Mouse (Mus musculus) cerebellum, postnatal 14 days (tissue): ENCODE data around the gene Neurl2.
"Not testable (repeated sequence)": the region's sequence is repeated elsewhere in the genome, so short reads cannot be mapped to it uniquely, and the experiment has no call there.

ENCODE experiments used
- DNase-seq, 2 experiments: peaks; one replicate each; pipeline ENCODE4 v3.0.0; 2021; ENCODE audit warnings: mixed read lengths in 2 of 2

The Neurl2 gene

DNA sequence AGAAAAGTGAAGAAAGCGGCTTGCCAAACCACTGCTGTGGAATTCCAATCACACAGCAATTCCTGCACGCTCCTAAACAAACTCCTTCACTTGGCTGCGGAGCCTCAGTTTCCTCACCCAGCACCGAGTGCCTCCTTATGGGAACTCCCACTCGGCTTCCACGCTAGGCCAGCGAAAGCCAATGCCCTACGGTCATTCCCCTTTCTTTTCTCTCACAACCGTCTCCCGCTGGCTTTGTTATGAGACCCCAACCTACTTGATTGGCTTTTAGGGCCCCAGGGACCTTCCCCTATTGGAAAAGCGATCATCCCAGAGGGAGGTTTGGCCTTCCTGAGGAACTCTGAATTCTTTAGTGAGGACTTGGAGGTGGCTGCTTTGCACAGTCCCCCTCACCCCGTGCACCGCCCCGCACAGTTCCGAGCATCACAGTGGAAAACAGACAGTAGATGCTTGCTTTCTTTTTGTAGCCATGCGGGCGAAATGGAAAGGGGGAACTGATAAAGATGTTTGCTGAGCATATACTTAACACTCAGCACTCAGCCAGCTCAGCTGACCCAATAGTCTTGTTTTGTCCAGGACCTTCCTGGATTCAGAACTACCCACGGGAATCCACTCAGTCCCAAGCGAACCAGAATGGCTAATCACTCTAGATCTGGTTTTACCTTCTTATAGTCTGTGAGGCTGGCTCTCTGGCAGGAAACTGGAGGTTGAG, 24.7 kb upstream of the Neurl2 start:
- no peak for DNase-seq

GRCm38 (mm10) chr2:164857101-164857821, 24.0 kb upstream of the Neurl2 start, which contains the start of gene Pltp:
Pltp (minus strand) TSS chr2:164857711.
- DNase-seq = peak in 1 of 2 experiments; percentile 44

DNA sequence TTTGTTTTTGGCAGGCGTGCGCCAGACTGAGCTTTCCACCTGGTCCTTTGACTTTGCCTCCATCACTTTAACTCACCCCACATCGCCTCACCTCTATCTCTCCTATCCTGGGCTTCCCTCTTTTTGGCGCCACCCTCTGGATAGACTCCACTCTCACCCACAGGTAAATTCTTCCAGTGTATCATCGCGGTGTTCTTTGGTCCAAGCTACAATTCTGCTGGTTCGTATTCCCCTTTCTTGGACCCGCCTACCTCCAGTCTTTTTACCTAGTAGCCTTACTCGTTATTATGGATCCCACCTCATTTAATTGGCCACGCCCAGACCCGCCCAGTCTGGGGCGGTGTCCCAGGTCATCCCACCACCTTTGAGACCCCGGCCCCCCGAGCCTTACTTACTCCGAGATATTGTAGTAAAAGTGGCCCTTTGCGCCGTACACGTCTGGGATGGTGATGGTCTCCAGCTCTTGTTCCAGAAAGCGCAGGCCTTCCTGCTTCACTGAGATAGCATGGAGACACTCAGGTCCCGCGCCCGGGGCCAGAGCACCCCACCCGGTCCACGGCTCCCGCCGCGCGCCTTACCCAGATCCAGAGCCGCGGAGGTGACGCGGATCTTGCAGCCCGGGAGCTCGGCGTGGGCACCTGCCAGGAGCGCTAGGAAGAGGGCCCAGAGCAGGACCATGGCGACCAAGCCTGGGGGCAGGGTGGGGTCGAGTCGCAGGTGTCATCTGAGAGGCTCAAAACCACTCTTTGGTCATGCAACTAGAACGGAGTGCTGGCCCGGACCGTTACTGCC, 23.2 kb upstream of the Neurl2 start:
- DNase-seq = peak in 1 of 2 experiments; percentile 48

- DNase-seq = not testable (repeated sequence)
Observed at GRCm38 (mm10) chr2:164855572-164855971, 22.3 kb upstream of the Neurl2 start.

DNA sequence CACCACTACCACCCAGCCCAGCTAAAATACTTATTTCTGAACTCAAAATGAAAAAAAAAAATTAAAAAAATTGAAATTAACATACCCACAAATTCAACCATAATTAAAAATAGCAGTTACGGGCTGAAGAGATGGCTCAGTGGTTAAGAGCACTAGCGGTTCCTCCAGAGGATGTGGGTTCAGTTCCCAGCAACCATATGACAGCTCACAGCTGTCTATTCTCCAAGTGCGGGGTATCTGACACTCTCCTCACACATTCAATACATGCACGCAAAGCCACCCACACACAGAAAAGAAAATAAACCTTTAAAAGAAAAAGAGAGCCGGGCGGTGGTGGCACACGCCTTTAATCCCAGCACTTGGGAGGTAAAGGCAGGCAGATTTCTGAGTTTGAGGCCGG, 16.8 kb upstream of the Neurl2 start:
- no peak for DNase-seq

GRCm38 (mm10) chr2:164845782-164846181, 12.5 kb upstream of the Neurl2 start:
- peak in 1 of 2 experiments; percentile 53 for DNase-seq

DNA sequence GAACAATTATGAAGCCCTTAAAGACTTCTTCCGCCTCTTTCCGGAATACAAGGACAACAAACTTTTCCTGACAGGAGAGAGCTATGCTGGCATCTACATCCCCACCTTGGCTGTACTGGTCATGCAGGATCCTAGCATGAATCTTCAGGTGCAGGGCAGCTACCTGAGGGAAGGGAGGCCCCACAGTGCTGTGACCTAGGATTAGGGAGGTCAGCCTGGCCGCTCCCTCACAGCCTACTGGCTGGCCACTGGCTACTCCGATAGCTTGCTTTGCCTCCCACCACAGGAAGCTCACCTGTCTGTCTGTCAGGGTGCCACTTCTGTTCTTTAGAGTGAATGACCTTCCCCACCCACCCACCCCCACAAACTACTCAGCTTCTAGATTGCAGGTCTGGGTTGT, 1.9 kb upstream of the Neurl2 start:
- DNase-seq = no peak

- DNase-seq = peak in 1 of 2 experiments; percentile 40
Observed at GRCm38 (mm10) chr2:164834531-164834930, 1.3 kb upstream of the Neurl2 start.

GRCm38 (mm10) chr2:164832748-164833301, 431 bp downstream of the Neurl2 start, which contains the start of gene Ctsa:
Ctsa (plus strand) TSS chr2:164832873.
- DNase-seq = peak; percentile 77 to 80

- peak; percentile 59 to 73 for DNase-seq
Observed at GRCm38 (mm10) chr2:164832032-164832747, 1.1 kb downstream of the Neurl2 start.

DNA sequence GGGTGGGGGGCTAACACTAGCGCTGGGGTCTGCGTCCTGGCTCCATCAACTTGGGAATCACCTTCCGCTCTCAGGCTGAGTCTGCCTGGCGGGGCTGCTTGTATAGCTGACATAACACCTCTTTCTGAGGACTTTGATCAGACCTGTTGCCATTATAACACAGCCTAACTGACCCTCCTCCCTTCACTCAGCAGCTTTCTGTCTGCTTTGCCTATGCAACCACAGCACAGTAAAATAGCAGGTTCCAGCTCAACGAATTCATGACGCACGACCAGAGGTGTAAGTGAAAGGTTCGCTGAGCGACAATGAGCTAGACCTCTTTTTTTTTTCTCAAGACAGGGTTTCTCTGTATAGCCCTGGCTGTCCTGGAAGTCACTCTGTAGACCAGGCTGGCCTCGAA, 2.2 kb downstream of the Neurl2 start:
- DNase-seq = no peak

DNA sequence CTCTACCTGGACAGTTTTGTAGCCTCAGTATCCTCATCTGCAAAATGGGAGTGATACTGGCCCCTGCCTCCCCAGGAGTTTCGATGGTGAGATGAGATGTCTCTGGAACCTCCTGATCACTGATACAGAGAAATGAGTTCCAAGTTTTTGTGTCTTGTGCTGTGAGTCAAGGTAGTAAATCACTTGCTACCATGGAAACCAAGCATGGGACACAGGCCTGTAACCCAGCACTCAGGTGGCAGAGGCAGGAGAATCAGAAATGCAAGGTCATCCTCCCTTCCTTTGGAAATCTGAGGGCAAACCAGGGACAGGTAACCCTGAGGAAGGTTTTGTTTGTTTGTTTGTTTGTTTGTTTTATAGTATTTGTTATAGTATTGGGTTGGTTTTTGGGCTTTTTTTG, 4.2 kb downstream of the Neurl2 start:
- DNase-seq = no peak

DNA sequence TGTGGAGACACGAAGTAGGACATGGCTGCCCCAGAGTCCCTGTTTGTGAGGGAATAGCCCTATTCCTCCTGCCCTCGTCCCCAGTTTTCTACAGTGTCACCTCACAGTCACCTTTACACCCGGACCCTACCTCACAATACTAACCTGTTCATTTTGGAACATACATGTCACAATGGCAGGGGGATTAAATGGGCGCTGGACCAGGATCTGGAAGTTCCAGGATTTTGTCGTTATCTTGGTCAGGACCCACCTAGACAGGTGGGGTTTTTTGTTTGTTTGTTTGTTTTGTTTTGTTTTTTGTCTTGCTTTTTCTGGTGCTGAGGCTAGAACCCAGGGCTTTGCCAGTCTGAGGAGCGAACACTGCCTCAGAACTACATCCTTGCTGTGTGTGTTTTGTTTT, 4.8 kb downstream of the Neurl2 start, which contains the start of gene Spata25:
Spata25 (minus strand) TSS at position 101 of the 400 bp plus-strand sequence.
- DNase-seq = no peak

GRCm38 (mm10) chr2:164827146-164827850, 6.0 kb downstream of the Neurl2 start:
- DNase-seq = no peak

DNA sequence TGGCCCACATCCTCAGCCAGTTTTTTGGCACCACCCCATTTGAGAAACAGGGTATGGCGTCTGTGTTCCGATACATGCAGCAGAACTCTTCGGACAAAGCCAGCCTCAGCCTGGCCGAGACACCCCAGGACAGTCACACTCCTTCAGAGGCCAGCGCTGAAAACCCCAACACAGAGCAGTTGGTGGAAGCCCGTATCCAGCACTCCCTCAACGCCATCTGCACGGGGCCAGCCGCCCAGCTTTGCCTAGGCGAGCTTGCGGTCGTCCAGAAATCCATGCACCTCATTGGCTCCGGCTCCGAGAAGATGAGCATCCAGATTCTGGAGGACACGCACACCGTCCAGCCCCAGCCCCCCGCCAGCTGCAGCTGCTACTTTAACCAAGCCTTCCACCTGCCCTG, 7.7 kb downstream of the Neurl2 start:
- DNase-seq = no peak

GRCm38 (mm10) chr2:164823969-164824368, 9.3 kb downstream of the Neurl2 start:
- no peak for DNase-seq

GRCm38 (mm10) chr2:164823181-164823585, 10.1 kb downstream of the Neurl2 start:
- DNase-seq = no peak

DNA sequence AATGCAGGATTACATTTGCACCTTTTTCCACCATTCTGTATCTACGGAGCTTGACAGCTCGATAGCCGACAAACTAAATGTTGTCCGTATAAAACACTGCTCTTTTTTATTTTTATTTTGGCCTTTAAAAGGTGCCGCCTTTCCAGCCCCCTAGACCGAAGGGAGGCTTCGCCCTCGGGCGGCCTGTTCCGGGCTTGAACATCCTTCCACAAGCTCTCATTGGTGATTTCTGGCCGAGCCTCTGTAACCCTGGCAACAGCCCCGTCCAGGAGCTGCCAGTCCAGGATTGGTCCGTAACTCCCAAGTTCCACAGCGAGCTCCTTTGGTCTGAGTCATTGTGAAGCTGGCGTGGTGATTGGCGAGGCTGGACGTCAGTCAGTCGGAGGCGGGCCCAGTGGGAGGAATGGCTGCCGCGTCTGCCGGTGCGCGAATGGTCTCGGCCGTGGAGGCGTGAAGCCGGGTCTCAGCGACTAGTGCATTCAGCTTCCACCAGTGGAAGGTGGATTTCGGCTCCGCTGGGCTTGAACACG, 10.6 kb downstream of the Neurl2 start, which contains the start of gene Zswim1:
Zswim1 (plus strand) TSS at position 51 of the 530 bp plus-strand sequence.
- peak; percentile 100 for DNase-seq

DNA sequence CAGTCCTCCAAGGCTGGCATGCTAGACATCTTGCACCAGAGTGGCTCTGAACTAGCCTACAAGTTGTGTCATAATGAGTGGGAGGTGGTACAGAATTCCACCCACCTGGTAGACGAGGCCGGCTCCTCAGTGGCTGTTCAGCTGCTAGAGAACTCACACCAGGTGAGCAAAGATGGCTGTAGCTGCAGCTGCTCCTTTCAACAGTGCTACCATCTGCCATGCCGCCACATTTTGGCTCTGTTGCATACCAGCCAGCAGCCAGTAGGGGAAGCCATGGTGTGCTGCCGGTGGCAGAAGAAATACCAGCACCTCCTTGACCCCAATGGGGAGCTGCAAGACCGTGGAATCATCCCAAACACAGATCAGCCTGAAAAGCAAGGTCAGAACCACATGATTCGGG, 12.2 kb downstream of the Neurl2 start:
- DNase-seq = peak; percentile 38 to 48

DNA sequence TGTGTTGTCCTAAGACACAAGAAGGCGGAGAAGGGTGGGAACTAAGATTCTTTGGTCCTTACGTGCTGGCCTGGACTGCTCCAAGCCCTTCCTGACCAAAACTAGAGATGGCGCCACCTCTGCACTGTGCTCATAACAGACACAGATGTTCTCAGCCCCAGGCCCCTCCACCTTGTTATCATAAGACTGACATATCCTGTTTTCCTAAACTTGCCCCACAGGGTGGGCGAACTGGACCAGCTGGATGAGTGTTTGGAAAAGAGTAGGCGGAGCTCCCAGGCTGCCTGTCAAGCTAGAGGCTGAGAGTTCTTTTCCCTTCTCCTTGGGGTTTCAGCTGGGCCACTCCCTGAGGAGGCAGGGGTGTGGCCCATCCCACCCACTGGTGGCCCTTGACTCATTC, 15.6 kb downstream of the Neurl2 start:
- no peak for DNase-seq

- no peak for DNase-seq
Observed at GRCm38 (mm10) chr2:164817206-164817605, 16.1 kb downstream of the Neurl2 start.
